Mouse (Mus musculus) liver, embryonic 14 days (tissue): ENCODE measurements around the gene Tma7. TPM values are rescaled to one million over a fixed set of nuclear protein-coding genes. Genes with fewer than 3 reads are reported as not detected.

Experiments
- polyA plus RNA-seq: library from polyadenylated mRNA; depleted of rRNA; stranded (reverse); fragments of >200 nt; gene quantifications from 2 replicates; pipeline ENCODE4 v1.2.3, GENCODE M21; 2012; rRNA removed

Tma7 gene
- polyA plus RNA-seq: 101 and 103 TPM in 2 replicates

GRCm38 (mm10) chr9:109082124-109082800 is at the start of gene Tma7, which contains the start of gene Ccdc51:
Tma7 (minus strand) TSS chr9:109082587.
Ccdc51 (plus strand) TSS chr9:109082493.

GRCm38 (mm10) chr9:109095137-109095982 is 13.0 kb upstream of the Tma7 start, which contains the start of gene Plxnb1:
Plxnb1 (plus strand) TSS chr9:109095389.

GRCm38 (mm10) chr9:109073661-109074573 is 8.5 kb downstream of the Tma7 start, which contains the start of gene Atrip:
Atrip (minus strand) TSS chr9:109074124.

GRCm38 (mm10) chr9:109059136-109059903 is 23.1 kb downstream of the Tma7 start, which contains the start of gene Trex1:
Trex1 (minus strand) TSS chr9:109059734.

GRCm38 (mm10) chr9:109038086-109038895 is 44.1 kb downstream of the Tma7 start, which contains the start of gene Shisa5:
Shisa5 (plus strand) TSS chr9:109038565.

Other genes with a start within 250 kb of the Tma7 start
- 3.9 and 4.0 TPM in 2 replicates for gene Slc26a6, start 229.3 kb downstream of the Tma7 start, polyA plus RNA-seq
- not detected in 2 replicates for gene Tmem89, start 168.0 kb downstream of the Tma7 start, polyA plus RNA-seq
- gene Uqcrc1, start 146.0 kb downstream of the Tma7 start, polyA plus RNA-seq: 177 and 218 TPM in 2 replicates
- 0.54 and 0.69 TPM in 2 replicates for gene Col7a1, start 129.0 kb downstream of the Tma7 start, polyA plus RNA-seq
- gene Ucn2, start 96.6 kb downstream of the Tma7 start, polyA plus RNA-seq: 0.10 and 0.12 TPM in 2 replicates
- 1.9 and 2.7 TPM in 2 replicates for gene Pfkfb4, start 90.8 kb downstream of the Tma7 start, polyA plus RNA-seq
- 12.1 and 14.9 TPM in 2 replicates for gene Shisa5, start 44.0 kb downstream of the Tma7 start, polyA plus RNA-seq
- gene Trex1, start 22.9 kb downstream of the Tma7 start, polyA plus RNA-seq: 10.2 and 12.5 TPM in 2 replicates
- 5.3 and 6.3 TPM in 2 replicates for gene Atrip, start 8.5 kb downstream of the Tma7 start, polyA plus RNA-seq
- gene Ccdc51, start 94 bp downstream of the Tma7 start, polyA plus RNA-seq: 7.0 and 7.9 TPM in 2 replicates
- 3.7 and 4.1 TPM in 2 replicates for gene Plxnb1, start 12.8 kb upstream of the Tma7 start, polyA plus RNA-seq
- not detected in 2 replicates for gene Fbxw21, start 79.5 kb upstream of the Tma7 start, polyA plus RNA-seq
- not detected in 2 replicates for gene Fbxw13, start 113.4 kb upstream of the Tma7 start, polyA plus RNA-seq
- 0.02 TPM in 1 of 2 replicates, not detected in the other for gene Fbxw20, start 152.2 kb upstream of the Tma7 start, polyA plus RNA-seq
- gene Fbxw14, start 205.1 kb upstream of the Tma7 start, polyA plus RNA-seq: not detected in 2 replicates